Mouse (Mus musculus): Measurements from ENCODE around the gene Flt3. TPM values are rescaled to one million over a fixed set of nuclear protein-coding genes. Genes with fewer than 3 reads are reported as not detected.
A peak's percentile ranks its signal among the peaks of the same experiment; 100 is the strongest.

The Flt3 gene
- polyA plus RNA-seq (2011; ENCODE audit: insufficient read length, low read depth, missing spikeins), result not detected in 2 replicates

- peak within 1 kb of the TSS; percentile 3; the same call in 1 of the 2 replicates for H3K4me3 ChIP-seq (ENCODE audit: insufficient read depth, low read length)
- no peak for TF ChIP-seq CTCF (IDR thresholded peaks at IDR 0.05; ENCODE audit: borderline replicate concordance, insufficient read depth, low read length)
- no peak for TF ChIP-seq POLR2A (IDR thresholded peaks at IDR 0.05; ENCODE audit: low read depth, low read length)
- H3K4me1 ChIP-seq (ENCODE audit: control insufficient read depth, insufficient read depth, low read length), result no peaks in the 10 kb centered on the region; the same call in 1 of the 2 replicates
- no peak within 1 kb of the TSS for H3K27ac ChIP-seq (ENCODE audit: insufficient read depth, low read length)
These were observed at the start of gene Flt3 for GRCm38 (mm10) chr5:147399843-147400504. Gene Flt3 (minus strand): TSS chr5:147400489.

GRCm38 (mm10) chr5:147448933-147449332 is 48.6 kb upstream of the Flt3 start:
- no peak overlapping the region for H3K4me3 ChIP-seq (ENCODE audit: insufficient read depth, low read length)
- no peak for TF ChIP-seq CTCF (IDR thresholded peaks at IDR 0.05; ENCODE audit: borderline replicate concordance, insufficient read depth, low read length)
- TF ChIP-seq POLR2A (IDR thresholded peaks at IDR 0.05; ENCODE audit: low read depth, low read length), result no peak
- no peaks in the 10 kb centered on the region; the same call in 1 of the 2 replicates for H3K4me1 ChIP-seq (ENCODE audit: control insufficient read depth, insufficient read depth, low read length)
- no peak overlapping the region for H3K27ac ChIP-seq (ENCODE audit: insufficient read depth, low read length)

GRCm38 (mm10) chr5:147448526-147448925 is 48.2 kb upstream of the Flt3 start:
- H3K27ac ChIP-seq (ENCODE audit: insufficient read depth, low read length), result no peak overlapping the region
- no peaks in the 10 kb centered on the region; the same call in 1 of the 2 replicates for H3K4me1 ChIP-seq (ENCODE audit: control insufficient read depth, insufficient read depth, low read length)
- H3K4me3 ChIP-seq (ENCODE audit: insufficient read depth, low read length), result no peak overlapping the region
- TF ChIP-seq CTCF (IDR thresholded peaks at IDR 0.05; ENCODE audit: borderline replicate concordance, insufficient read depth, low read length), result no peak
- TF ChIP-seq POLR2A (IDR thresholded peaks at IDR 0.05; ENCODE audit: low read depth, low read length), result no peak

GRCm38 (mm10) chr5:147445252-147445651 is 45.0 kb upstream of the Flt3 start:
- TF ChIP-seq CTCF (IDR thresholded peaks at IDR 0.05; ENCODE audit: borderline replicate concordance, insufficient read depth, low read length) (no peak), POLR2A (IDR thresholded peaks at IDR 0.05; ENCODE audit: low read depth, low read length) (no peak)
- H3K27ac ChIP-seq (ENCODE audit: insufficient read depth, low read length), result no peak overlapping the region
- H3K4me1 ChIP-seq (ENCODE audit: control insufficient read depth, insufficient read depth, low read length), result no peaks in the 10 kb centered on the region; the same call in 1 of the 2 replicates
- no peak overlapping the region for H3K4me3 ChIP-seq (ENCODE audit: insufficient read depth, low read length)

GRCm38 (mm10) chr5:147444757-147445156 is 44.5 kb upstream of the Flt3 start:
- TF ChIP-seq CTCF (IDR thresholded peaks at IDR 0.05; ENCODE audit: borderline replicate concordance, insufficient read depth, low read length) (no peak), POLR2A (IDR thresholded peaks at IDR 0.05; ENCODE audit: low read depth, low read length) (no peak)
- Histone ChIP-seq H3K27ac (ENCODE audit: insufficient read depth, low read length) (no peak overlapping the region), H3K4me1 (ENCODE audit: control insufficient read depth, insufficient read depth, low read length) (no peaks in the 10 kb centered on the region; the same call in 1 of the 2 replicates), H3K4me3 (ENCODE audit: insufficient read depth, low read length) (no peak overlapping the region)

- TF ChIP-seq CTCF (IDR thresholded peaks at IDR 0.05; ENCODE audit: borderline replicate concordance, insufficient read depth, low read length), result no peak
- no peak for TF ChIP-seq POLR2A (IDR thresholded peaks at IDR 0.05; ENCODE audit: low read depth, low read length)
- Histone ChIP-seq H3K4me3 (ENCODE audit: insufficient read depth, low read length) (no peak overlapping the region), H3K27ac (ENCODE audit: insufficient read depth, low read length) (no peak overlapping the region), H3K4me1 (ENCODE audit: control insufficient read depth, insufficient read depth, low read length) (no peaks in the 10 kb centered on the region; the same call in 1 of the 2 replicates)
These were observed 44.0 kb upstream of the Flt3 start for GRCm38 (mm10) chr5:147444298-147444697.

- H3K4me3 ChIP-seq (ENCODE audit: insufficient read depth, low read length), result no peak overlapping the region
- TF ChIP-seq CTCF (IDR thresholded peaks at IDR 0.05; ENCODE audit: borderline replicate concordance, insufficient read depth, low read length), result no peak
- no peak for TF ChIP-seq POLR2A (IDR thresholded peaks at IDR 0.05; ENCODE audit: low read depth, low read length)
- no peaks in the 10 kb centered on the region for H3K4me1 ChIP-seq (ENCODE audit: control insufficient read depth, insufficient read depth, low read length)
- no peak overlapping the region for H3K27ac ChIP-seq (ENCODE audit: insufficient read depth, low read length)
These were observed 42.5 kb upstream of the Flt3 start for GRCm38 (mm10) chr5:147442741-147443140.

GRCm38 (mm10) chr5:147441979-147442378 is 41.7 kb upstream of the Flt3 start:
- no peak overlapping the region for H3K4me3 ChIP-seq (ENCODE audit: insufficient read depth, low read length)
- no peak overlapping the region for H3K27ac ChIP-seq (ENCODE audit: insufficient read depth, low read length)
- H3K4me1 ChIP-seq (ENCODE audit: control insufficient read depth, insufficient read depth, low read length), result no peaks in the 10 kb centered on the region; the same call in 1 of the 2 replicates
- TF ChIP-seq POLR2A (IDR thresholded peaks at IDR 0.05; ENCODE audit: low read depth, low read length) (no peak), CTCF (IDR thresholded peaks at IDR 0.05; ENCODE audit: borderline replicate concordance, insufficient read depth, low read length) (no peak)

- H3K27ac ChIP-seq (ENCODE audit: insufficient read depth, low read length), result no peak overlapping the region
- no peak overlapping the region for H3K4me3 ChIP-seq (ENCODE audit: insufficient read depth, low read length)
- TF ChIP-seq CTCF (IDR thresholded peaks at IDR 0.05; ENCODE audit: borderline replicate concordance, insufficient read depth, low read length) (no peak), POLR2A (IDR thresholded peaks at IDR 0.05; ENCODE audit: low read depth, low read length) (no peak)
- H3K4me1 ChIP-seq (ENCODE audit: control insufficient read depth, insufficient read depth, low read length), result no peaks in the 10 kb centered on the region; the same call in 1 of the 2 replicates
These were observed 40.8 kb upstream of the Flt3 start for GRCm38 (mm10) chr5:147440996-147441507.

- H3K4me3 ChIP-seq (ENCODE audit: insufficient read depth, low read length), result no peak overlapping the region
- H3K4me1 ChIP-seq (ENCODE audit: control insufficient read depth, insufficient read depth, low read length), result peaks cover 11% of the 10 kb centered on the region
- TF ChIP-seq CTCF (IDR thresholded peaks at IDR 0.05; ENCODE audit: borderline replicate concordance, insufficient read depth, low read length) (no peak), POLR2A (IDR thresholded peaks at IDR 0.05; ENCODE audit: low read depth, low read length) (no peak)
- H3K27ac ChIP-seq (ENCODE audit: insufficient read depth, low read length), result no peak overlapping the region
These were observed 36.2 kb upstream of the Flt3 start for GRCm38 (mm10) chr5:147436491-147436890.

Measured in embryonic fibroblast, embryonic 13.5 days (primary cell).